Mouse (Mus musculus): ENCODE measurements around the gene Avil.

DNA sequence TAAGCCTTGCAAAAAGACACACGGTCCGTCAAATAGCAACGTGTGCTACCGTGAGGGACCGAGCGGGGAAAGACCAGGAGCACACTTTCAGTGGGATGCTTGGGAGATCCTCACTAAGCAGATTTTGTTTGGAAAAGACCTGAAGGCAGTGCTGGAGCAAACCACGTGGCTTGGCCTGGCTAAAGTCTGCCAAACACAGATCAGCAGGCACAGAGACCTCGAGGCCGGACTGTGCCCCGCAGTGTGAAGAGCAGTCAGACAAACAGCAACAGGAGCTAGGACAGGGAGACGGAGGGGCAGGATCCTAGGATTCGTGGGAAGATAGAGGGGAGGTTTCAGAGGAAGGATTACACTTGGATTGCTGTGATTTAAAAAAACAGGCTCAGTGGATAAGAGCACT is 35.8 kb downstream of the Avil start:
- TF ChIP-seq POLR2A (IDR thresholded peaks at IDR 0.05; ENCODE audit: control insufficient read depth in 1 of 2, insufficient read depth in 1 of 2, low read depth in 1 of 2, low read length in 2 of 2, poor library complexity in 1 of 2) = no peak
- no peak for TF ChIP-seq CTCF (IDR thresholded peaks at IDR 0.05 in 2 of 3, conservative IDR thresholded peaks at IDR 0.05 in 1 of 3; ENCODE audit: control insufficient read depth in 1 of 3, insufficient read depth in 1 of 3, low read depth in 2 of 3, low read length in 3 of 3, poor library complexity in 1 of 3, severe bottlenecking in 1 of 3)
- TF ChIP-seq POLR2AphosphoS2 (IDR thresholded peaks at IDR 0.05; ENCODE audit: low read length) = no peak
- no peak for TF ChIP-seq TCF12 (IDR thresholded peaks at IDR 0.05; ENCODE audit: low read depth, low read length)
- no peak for TF ChIP-seq EP300 (IDR thresholded peaks at IDR 0.05; ENCODE audit: low read depth in 1 of 2, low read length in 2 of 2)
- no peak for TF ChIP-seq ZMIZ1 (IDR thresholded peaks at IDR 0.05; ENCODE audit: low read depth, low read length)
- TF ChIP-seq MAZ (IDR thresholded peaks at IDR 0.05; ENCODE audit: low read depth, low read length) = no peak
- TF ChIP-seq SMC3 (IDR thresholded peaks at IDR 0.05; ENCODE audit: low read depth, low read length) = no peak
- no peak for TF ChIP-seq USF1 (IDR thresholded peaks at IDR 0.05; ENCODE audit: low read depth, low read length)
- no peak for TF ChIP-seq MEF2A (IDR thresholded peaks at IDR 0.05; ENCODE audit: extremely low read depth, insufficient replicate concordance, low read depth, low read length, poor library complexity, severe bottlenecking)
- no peak for TF ChIP-seq MYC (IDR thresholded peaks at IDR 0.05; ENCODE audit: low read depth, low read length)
- TF ChIP-seq GATA1 (IDR thresholded peaks at IDR 0.05; ENCODE audit: low read depth, low read length) = no peak
- no peak for TF ChIP-seq UBTF (IDR thresholded peaks at IDR 0.05; ENCODE audit: borderline replicate concordance, insufficient read depth, low read depth, low read length)
- TF ChIP-seq HCFC1 (IDR thresholded peaks at IDR 0.05; ENCODE audit: low read depth, low read length) = no peak
